Mouse (Mus musculus): ENCODE measurements at regions not wholly inside any gene's neighbourhood (a gene's known extent, or its start where the extent isn't known, plus 50 kb on each side); places are given as distances from the start of the nearest gene placed in this dataset.

GRCm38 (mm10) chr4:31392932-31393632 is 570.8 kb upstream of the Map3k7 start:
- no peaks in the 10 kb centered on the region for H3K79me2 ChIP-seq (ENCODE audit: control insufficient read depth, insufficient read depth, low read length, poor library complexity)
- no peak for DNase-seq (ENCODE audit: low read depth, low spot score)
- no peaks in the 10 kb centered on the region for H3K9me3 ChIP-seq (replicated peaks; ENCODE audit: insufficient read depth, low read length)
- H3K27ac ChIP-seq (ENCODE audit: control insufficient read depth, low read depth, low read length): no peak overlapping the region
- no peaks in the 10 kb centered on the region for H3K4me1 ChIP-seq (ENCODE audit: control insufficient read depth in 1 of 2, insufficient read depth in 2 of 2, low read length in 2 of 2)
- no peak overlapping the region for H3K9ac ChIP-seq (ENCODE audit: control insufficient read depth, low read depth, low read length, poor library complexity, severe bottlenecking)
- no peak for TF ChIP-seq ZMIZ1 (IDR thresholded peaks at IDR 0.05; ENCODE audit: low read depth, low read length)
- no peak for TF ChIP-seq HCFC1 (IDR thresholded peaks at IDR 0.05; ENCODE audit: low read depth, low read length)
- TF ChIP-seq CHD2 (IDR thresholded peaks at IDR 0.05; ENCODE audit: low read length): no peak
- TF ChIP-seq USF1 (IDR thresholded peaks at IDR 0.05; ENCODE audit: low read depth, low read length): no peak
- TF ChIP-seq ZC3H11A (IDR thresholded peaks at IDR 0.05; ENCODE audit: low read depth, low read length): no peak
- no peak for TF ChIP-seq MYC (IDR thresholded peaks at IDR 0.05; ENCODE audit: low read depth, low read length)
- no peaks in the 10 kb centered on the region for H3K27me3 ChIP-seq (ENCODE audit: control insufficient read depth in 1 of 2, insufficient read depth in 2 of 2, low read length in 2 of 2)
- no peaks in the 10 kb centered on the region for H3K36me3 ChIP-seq (ENCODE audit: control insufficient read depth in 1 of 2, insufficient read depth in 2 of 2, low read length in 2 of 2)
- H3K4me3 ChIP-seq (ENCODE audit: control insufficient read depth in 1 of 2, insufficient read depth in 1 of 2, low read depth in 2 of 2, low read length in 2 of 2): no peak overlapping the region

GRCm38 (mm10) chr4:31395538-31395937 is 568.4 kb upstream of the Map3k7 start:
- H3K27ac ChIP-seq (ENCODE audit: control insufficient read depth, low read depth, low read length): no peak overlapping the region
- H3K9ac ChIP-seq (ENCODE audit: control insufficient read depth, low read depth, low read length, poor library complexity, severe bottlenecking): no peak overlapping the region
- H3K4me1 ChIP-seq (ENCODE audit: control insufficient read depth in 1 of 2, insufficient read depth in 2 of 2, low read length in 2 of 2): no peaks in the 10 kb centered on the region
- no peaks in the 10 kb centered on the region for H3K9me3 ChIP-seq (replicated peaks; ENCODE audit: insufficient read depth, low read length)
- no peaks in the 10 kb centered on the region for H3K79me2 ChIP-seq (ENCODE audit: control insufficient read depth, insufficient read depth, low read length, poor library complexity)
- no peaks in the 10 kb centered on the region for H3K27me3 ChIP-seq (ENCODE audit: control insufficient read depth in 1 of 2, insufficient read depth in 2 of 2, low read length in 2 of 2)
- H3K4me3 ChIP-seq (ENCODE audit: control insufficient read depth in 1 of 2, insufficient read depth in 1 of 2, low read depth in 2 of 2, low read length in 2 of 2): no peak overlapping the region
- no peak for DNase-seq (ENCODE audit: low read depth, low spot score)
- no peak for TF ChIP-seq TAL1 (IDR thresholded peaks at IDR 0.05; ENCODE audit: low read length)
- no peak for TF ChIP-seq TCF12 (IDR thresholded peaks at IDR 0.05; ENCODE audit: low read depth, low read length)
- TF ChIP-seq POLR2AphosphoS2 (IDR thresholded peaks at IDR 0.05; ENCODE audit: low read length): no peak
- no peak for TF ChIP-seq CHD1 (IDR thresholded peaks at IDR 0.05; ENCODE audit: low read depth, low read length)
- TF ChIP-seq USF1 (IDR thresholded peaks at IDR 0.05; ENCODE audit: low read depth, low read length): no peak
- TF ChIP-seq JUND (IDR thresholded peaks at IDR 0.05; ENCODE audit: low read depth, low read length): no peak
- no peak for TF ChIP-seq ZMIZ1 (IDR thresholded peaks at IDR 0.05; ENCODE audit: low read depth, low read length)
- no peak for TF ChIP-seq GATA1 (IDR thresholded peaks at IDR 0.05; ENCODE audit: low read depth, low read length)
- no peak for TF ChIP-seq MAFK (IDR thresholded peaks at IDR 0.05; ENCODE audit: borderline replicate concordance, low read depth, low read length)
- no peak for TF ChIP-seq USF2 (IDR thresholded peaks at IDR 0.05; ENCODE audit: borderline replicate concordance in 1 of 2, insufficient read depth in 1 of 2, low read depth in 1 of 2, low read length in 2 of 2)
- TF ChIP-seq KAT2A (conservative IDR thresholded peaks at IDR 0.05; ENCODE audit: low read depth, low read length): no peak
- no peaks in the 10 kb centered on the region for H3K36me3 ChIP-seq (ENCODE audit: control insufficient read depth in 1 of 2, insufficient read depth in 2 of 2, low read length in 2 of 2)

Data from MEL (cell line).